Mouse (Mus musculus) embryonic facial prominence, embryonic 15.5 days (tissue): Measurements from ENCODE around the gene Prelp. TPM values are rescaled to one million over a fixed set of nuclear protein-coding genes. Genes with fewer than 3 reads are reported as not detected.
A peak's percentile ranks its signal among the peaks of the same experiment; 100 is the strongest.

ENCODE experiments used
- ATAC-seq: fragments of 200-750 bp; cut with Nextera tagmentation; 2 replicates; pipeline ENCODE4 v1.8.0; 2017; ENCODE audit warnings: low read depth, moderate TSS enrichment; ENCODE audit not compliant: insufficient number of reproducible peaks, low FRiP score, low TSS enrichment
- H3K27ac ChIP-seq: fragments of 300-500 bp; sonication (generic); replicated peaks from 2 replicates; pipeline ENCODE4 v1.5.1; 2015; ENCODE audit warnings: mild to moderate bottlenecking, inconsistent platforms
- H3K27me3 ChIP-seq: fragments of 300-500 bp; sonication (generic); 2 replicates; pipeline ENCODE4 v1.6.1; 2015; ENCODE audit warnings: inconsistent platforms
- H3K36me3 ChIP-seq: fragments of 300-500 bp; sonication (generic); 2 replicates; pipeline ENCODE4 v1.6.1; 2015; ENCODE audit warnings: mild to moderate bottlenecking, inconsistent platforms
- H3K4me1 ChIP-seq: fragments of 300-500 bp; sonication (generic); 2 replicates; pipeline ENCODE4 v1.6.1; 2015; ENCODE audit warnings: inconsistent platforms
- H3K4me2 ChIP-seq: fragments of 300-500 bp; sonication (generic); replicated peaks from 2 replicates; pipeline ENCODE4 v1.6.1; 2015; ENCODE audit warnings: mild to moderate bottlenecking, inconsistent platforms
- H3K4me3 ChIP-seq: fragments of 300-500 bp; sonication (generic); replicated peaks from 2 replicates; pipeline ENCODE4 v1.5.1; 2015; ENCODE audit warnings: mild to moderate bottlenecking, inconsistent platforms
- H3K9ac ChIP-seq: fragments of 300-500 bp; sonication (generic); 2 replicates; pipeline ENCODE4 v1.6.1; 2015; ENCODE audit warnings: inconsistent platforms
- H3K9me3 ChIP-seq: fragments of 300-500 bp; sonication (generic); replicated peaks from 2 replicates; pipeline ENCODE4 v1.6.1; 2016; ENCODE audit warnings: inconsistent platforms
- WGBS: fragments of 180-500 bp; shearing (Covaris S2); methylation state at CpG from one replicate; pipeline ENCODE4 v1.1.7; 2015; 5-methylcytosine and 5-hydroxymethylcytosine counted together
- polyA plus RNA-seq: library from polyadenylated mRNA; unstranded; fragments of >200 nt; fragmentation: Nextera tagmentation; extraction: Ambion mirVana; gene quantifications from 2 replicates; pipeline ENCODE4 v1.2.1, GENCODE M21; 2015

Prelp gene
- polyA plus RNA-seq, 1 experiment from 2014 or later, result 8.2 TPM

DNA sequence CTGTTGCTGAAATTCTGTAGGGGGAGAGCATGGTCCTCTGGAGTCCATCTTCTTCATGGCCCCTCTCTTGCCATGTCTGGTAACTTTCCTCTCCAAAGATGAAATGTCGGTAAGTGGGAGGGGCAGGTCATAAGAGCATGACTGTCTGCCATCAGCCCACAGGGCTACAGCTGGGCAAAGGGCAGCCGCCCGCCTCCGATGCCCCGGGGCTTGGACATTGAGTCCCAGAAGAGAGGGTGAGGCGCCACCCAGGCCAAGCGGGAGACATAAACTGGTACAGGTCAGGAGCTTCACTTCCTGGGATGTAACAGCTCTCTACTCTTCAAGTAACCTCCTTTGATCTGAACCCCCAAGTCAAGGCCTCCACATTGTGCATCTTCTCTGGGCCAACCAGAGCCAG lies 44.3 kb downstream of the Prelp start:
- Histone ChIP-seq H3K4me3 (no peak overlapping the region), H3K27me3 (no peaks in the 10 kb centered on the region), H3K9me3 (no peaks in the 10 kb centered on the region), H3K36me3 (no peaks in the 10 kb centered on the region), H3K4me1 (0 out of 2 replicates have a peak, but pooled peaks cover 3% of the 10 kb centered on the region), H3K4me2 (no peak overlapping the region), H3K27ac (no peak overlapping the region), H3K9ac (no peak overlapping the region)
- ATAC-seq, result no peak
- WGBS, result 79% methylated on average over 7 of the region's 7 CpGs

DNA sequence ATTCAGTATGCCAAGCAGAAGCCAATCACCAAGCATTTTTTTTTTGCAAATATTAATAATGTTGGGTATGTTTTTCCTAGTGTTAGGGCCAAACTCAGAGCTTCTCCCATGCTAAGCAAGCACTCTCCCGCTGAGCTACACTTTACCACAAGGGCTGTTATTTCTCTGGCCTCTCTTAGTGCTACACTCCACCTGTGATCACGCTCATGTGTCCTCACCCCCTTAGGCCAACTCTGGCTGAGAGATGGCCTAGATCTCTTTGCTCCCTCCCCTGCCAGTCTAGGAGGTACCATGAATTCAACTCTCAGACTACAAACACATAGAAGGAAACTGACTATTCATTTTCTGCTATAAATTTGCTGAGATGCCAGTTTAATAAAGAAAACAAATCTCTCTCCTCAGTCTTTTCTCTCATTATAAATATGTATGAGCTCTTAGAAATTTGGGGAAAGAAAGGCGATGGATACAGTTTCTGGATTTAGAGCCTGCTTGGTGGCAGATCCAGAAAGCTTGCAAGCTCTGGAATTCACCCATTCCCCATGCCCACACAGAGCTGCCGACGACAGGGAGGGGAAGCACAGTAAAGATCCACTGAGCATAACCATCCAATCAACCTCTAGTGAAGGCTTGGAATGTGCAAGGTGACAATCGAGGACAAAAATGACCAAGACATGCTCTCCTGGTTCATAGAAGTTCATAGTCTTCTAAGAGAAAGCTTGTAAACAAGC lies 48.0 kb downstream of the Prelp start:
- H3K4me3 ChIP-seq, result no peak overlapping the region

DNA sequence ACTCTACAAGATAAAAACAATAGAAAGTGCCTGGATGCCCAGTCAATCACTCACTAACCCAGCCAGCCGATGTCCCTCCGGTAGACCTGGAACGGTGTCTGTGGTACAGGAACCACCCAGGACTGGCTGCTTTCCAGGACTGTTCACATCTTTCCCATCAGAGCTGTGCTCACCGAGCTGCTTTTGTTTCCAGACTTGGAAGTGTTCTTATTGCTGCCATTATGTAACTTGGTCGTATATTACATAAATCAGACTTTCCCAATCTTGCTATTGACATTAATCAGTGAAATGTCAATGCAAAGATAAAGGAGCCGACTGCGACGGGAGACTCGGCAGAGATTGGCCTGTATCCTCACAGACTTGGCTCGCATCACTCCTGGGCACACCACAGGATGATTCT lies 50.0 kb downstream of the Prelp start:
- Histone ChIP-seq H3K4me1 (no peaks in the 10 kb centered on the region), H3K36me3 (no peaks in the 10 kb centered on the region), H3K9me3 (no peaks in the 10 kb centered on the region), H3K4me2 (no peak overlapping the region), H3K9ac (no peak overlapping the region), H3K27me3 (no peaks in the 10 kb centered on the region), H3K27ac (no peak overlapping the region), H3K4me3 (no peak overlapping the region)
- 71% methylated on average over 10 of the region's 10 CpGs for WGBS
- ATAC-seq, result no peak

More for the DNA sequence above, 48.0 kb downstream of the Prelp start:
- no peak for ATAC-seq
- H3K4me2 ChIP-seq, result no peak overlapping the region
- no peaks in the 10 kb centered on the region for H3K27me3 ChIP-seq
- no peak overlapping the region for H3K27ac ChIP-seq
- no peaks in the 10 kb centered on the region for H3K9me3 ChIP-seq
- H3K36me3 ChIP-seq, result no peaks in the 10 kb centered on the region
- H3K4me1 ChIP-seq, result no peaks in the 10 kb centered on the region
- H3K9ac ChIP-seq, result no peak overlapping the region
- WGBS, result 74% methylated on average over 6 of the region's 6 CpGs

DNA sequence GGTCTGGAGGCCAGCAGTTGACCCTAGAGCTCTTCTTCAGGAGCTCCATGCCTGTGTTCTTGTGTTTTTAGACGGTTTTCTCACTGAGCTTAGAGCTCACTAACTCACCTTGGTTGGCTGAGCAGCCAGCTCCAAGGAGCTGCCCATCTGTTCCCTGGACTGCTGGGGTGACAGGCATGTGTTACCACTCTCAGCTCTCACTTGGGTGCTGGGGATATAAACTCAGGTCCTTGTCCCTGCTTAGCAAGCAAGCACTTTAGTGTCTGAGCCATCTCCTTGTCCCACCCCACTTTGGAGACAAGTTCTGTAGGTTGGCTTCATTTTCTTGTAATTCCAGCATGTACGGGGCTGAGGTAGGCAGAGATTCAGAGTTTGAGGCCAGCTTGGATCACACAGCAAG lies 52.0 kb downstream of the Prelp start:
- Histone ChIP-seq H3K9me3 (no peaks in the 10 kb centered on the region), H3K27me3 (no peaks in the 10 kb centered on the region), H3K36me3 (no peaks in the 10 kb centered on the region), H3K27ac (no peak overlapping the region), H3K9ac (no peak overlapping the region), H3K4me2 (no peak overlapping the region), H3K4me1 (0 out of 2 replicates have a peak, but pooled peaks cover under 1% of the 10 kb centered on the region), H3K4me3 (no peak overlapping the region)
- ATAC-seq, result no peak
- WGBS, result 60% methylated on average over 2 of the region's 2 CpGs

DNA sequence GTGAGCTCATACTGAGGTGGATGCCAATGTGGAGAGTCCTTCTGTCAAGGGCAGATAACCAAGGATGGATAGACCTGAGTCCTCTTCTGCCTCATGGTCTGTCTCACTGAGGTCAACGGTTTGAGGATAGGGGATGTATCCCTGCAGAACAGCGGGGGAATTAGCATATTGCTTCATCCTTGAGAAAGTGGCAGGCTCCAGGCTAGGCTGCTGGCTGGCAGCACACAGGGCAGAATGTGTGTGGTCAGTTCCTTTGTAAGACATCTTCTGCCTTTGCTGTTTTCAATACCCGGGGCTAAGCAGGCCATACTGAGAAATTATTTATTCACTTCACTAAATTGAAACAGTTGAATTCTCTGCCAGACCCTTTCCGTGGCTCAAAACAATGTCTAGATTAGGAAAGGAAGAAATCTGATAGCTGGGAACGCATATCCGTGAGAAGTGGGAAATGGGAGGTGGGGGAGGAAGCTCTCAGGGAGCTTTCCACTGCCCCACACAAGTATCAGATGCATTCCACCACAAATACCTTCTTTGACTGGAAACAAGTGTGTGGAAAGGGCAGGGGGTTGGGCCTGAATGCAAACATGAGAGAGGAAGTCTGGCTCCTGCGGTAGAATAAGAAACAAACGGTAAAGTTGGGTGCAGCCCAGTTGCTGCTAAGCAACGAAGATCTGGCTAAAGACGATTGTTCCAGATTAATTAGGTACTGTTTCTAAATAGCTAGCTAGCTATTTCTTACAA lies 57.8 kb downstream of the Prelp start:
- 9% methylated on average over 10 of the region's 10 CpGs for WGBS
- Histone ChIP-seq H3K27ac (peak overlapping the region; percentile 80), H3K4me1 (peaks cover 15% of the 10 kb centered on the region), H3K4me3 (no peak overlapping the region), H3K4me2 (no peak overlapping the region), H3K27me3 (no peaks in the 10 kb centered on the region), H3K9me3 (no peaks in the 10 kb centered on the region), H3K9ac (no peak overlapping the region), H3K36me3 (no peaks in the 10 kb centered on the region)
- peak; percentile 75 for ATAC-seq

DNA sequence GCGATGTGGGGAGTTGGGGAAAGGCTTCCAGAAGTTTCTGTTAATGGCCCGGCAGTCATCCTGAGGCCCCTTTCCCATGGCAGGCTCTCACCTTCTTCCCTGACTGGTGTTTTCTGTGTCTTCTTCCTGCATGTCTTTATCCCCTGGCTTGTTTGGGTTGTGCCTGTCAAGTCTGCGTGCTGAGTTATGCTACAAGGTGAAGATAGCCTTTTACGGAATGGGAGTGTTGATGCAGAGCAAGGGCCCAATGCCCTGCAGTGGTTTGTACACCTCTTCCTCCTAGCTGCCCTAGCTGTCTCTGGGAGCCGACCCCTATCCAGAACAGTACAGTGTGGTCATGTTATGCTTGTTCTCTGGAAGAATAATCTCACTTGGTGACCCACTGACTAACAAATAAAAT lies 60.2 kb downstream of the Prelp start:
- Histone ChIP-seq H3K4me2 (no peak overlapping the region), H3K27ac (no peak overlapping the region), H3K4me1 (peaks cover 15% of the 10 kb centered on the region), H3K4me3 (no peak overlapping the region), H3K9ac (no peak overlapping the region), H3K36me3 (no peaks in the 10 kb centered on the region), H3K9me3 (no peaks in the 10 kb centered on the region), H3K27me3 (no peaks in the 10 kb centered on the region)
- no peak for ATAC-seq
- 70% methylated on average over 5 of the region's 5 CpGs for WGBS

Other genes starting within 250 kb of the Prelp start
- 0.45 and 0.53 TPM in 2 replicates for gene Lax1, start 231.3 kb downstream of the Prelp start, polyA plus RNA-seq
- 22.3 and 24.4 TPM in 2 replicates for gene Atp2b4, start 120.4 kb downstream of the Prelp start, polyA plus RNA-seq
- 1.1 and 1.2 TPM in 2 replicates for gene Optc, start 13.4 kb downstream of the Prelp start, polyA plus RNA-seq
- 22.2 and 30.8 TPM in 2 replicates for gene Fmod, start 115.8 kb upstream of the Prelp start, polyA plus RNA-seq
- gene Btg2, start 157.7 kb upstream of the Prelp start, polyA plus RNA-seq, result 39.9 and 41.3 TPM in 2 replicates
- gene Chit1, start 189.8 kb upstream of the Prelp start, polyA plus RNA-seq, result 0.61 and 0.67 TPM in 2 replicates